Mouse (Mus musculus): Measurements from ENCODE around the gene Dab1.

DNA sequence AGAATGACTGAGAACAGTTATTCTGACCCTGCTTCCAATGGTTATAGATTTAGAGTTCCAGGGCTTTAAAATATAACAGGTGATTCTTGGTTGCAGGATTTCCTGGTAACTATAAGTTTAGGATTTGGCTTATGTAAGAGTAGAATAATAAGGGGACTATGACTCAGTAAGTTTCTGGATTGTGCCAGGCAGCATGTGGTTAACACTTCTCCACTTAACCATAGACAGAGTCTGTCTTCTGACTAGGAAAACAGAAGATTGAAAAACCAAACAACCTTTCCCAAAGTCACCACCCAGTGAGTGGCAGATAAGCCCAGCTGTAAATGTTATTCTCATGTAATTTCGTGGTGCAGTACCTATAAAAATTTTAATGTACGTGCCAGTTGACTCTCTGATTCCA is 688.6 kb downstream of the Dab1 start:
- TF ChIP-seq POLR2A (IDR thresholded peaks at IDR 0.05; ENCODE audit: borderline replicate concordance, control insufficient read depth, low read depth, low read length) (no peak), CTCF (IDR thresholded peaks at IDR 0.05; ENCODE audit: control insufficient read depth, insufficient read depth, low read length) (no peak)
